Mouse (Mus musculus) heart, embryonic 16.5 days (tissue): Measurements from ENCODE around the gene Gtf3c1. TPM values are rescaled to one million over a fixed set of nuclear protein-coding genes. Genes with fewer than 3 reads are reported as not detected.
A peak's percentile ranks its signal among the peaks of the same experiment; 100 is the strongest.

Source experiments
- ATAC-seq: fragments of 200-750 bp; cut with Nextera tagmentation; replicated peaks from 2 replicates; pipeline ENCODE4 v1.8.0; 2017; ENCODE audit warnings: moderate number of reproducible peaks; ENCODE audit not compliant: insufficient read depth, low FRiP score; ENCODE audit errors: extremely low read depth
- H3K27ac ChIP-seq: fragments of 300-500 bp; sonication (generic); 2 replicates; pipeline ENCODE4 v1.5.1; 2014; ENCODE audit warnings: mild to moderate bottlenecking, low read length, control low read depth, moderate library complexity
- H3K27me3 ChIP-seq: fragments of 300-500 bp; sonication (generic); 2 replicates; pipeline ENCODE4 v1.6.1; 2014; ENCODE audit warnings: low read length, mixed read lengths; ENCODE audit not compliant: control insufficient read depth, insufficient read depth
- H3K36me3 ChIP-seq: fragments of 300-500 bp; sonication (generic); 2 replicates; pipeline ENCODE4 v1.6.1; 2014; ENCODE audit not compliant: control insufficient read depth, insufficient read depth
- H3K4me1 ChIP-seq: fragments of 300-500 bp; sonication (generic); 2 replicates; pipeline ENCODE4 v1.6.1; 2014; ENCODE audit warnings: low read length, mixed read lengths; ENCODE audit not compliant: control insufficient read depth, insufficient read depth
- H3K4me2 ChIP-seq: fragments of 300-500 bp; sonication (generic); 2 replicates; pipeline ENCODE4 v1.6.1; 2014; ENCODE audit warnings: low read depth, mild to moderate bottlenecking, control low read depth, low read length
- H3K4me3 ChIP-seq: fragments of 300-500 bp; sonication (generic); 2 replicates; pipeline ENCODE4 v1.5.1; 2014; ENCODE audit warnings: mild to moderate bottlenecking, control low read depth, low read length
- H3K9ac ChIP-seq: fragments of 300-500 bp; sonication (generic); 2 replicates; pipeline ENCODE4 v1.6.1; 2014; ENCODE audit warnings: low read length, control low read depth
- H3K9me3 ChIP-seq: fragments of 300-500 bp; sonication (generic); replicated peaks from 2 replicates; pipeline ENCODE4 v1.6.1; 2016; ENCODE audit warnings: low read length; ENCODE audit not compliant: control insufficient read depth
- WGBS: fragments of 180-500 bp; shearing (Covaris S2); extraction: QIAGEN DNeasy Blood & Tissue Kit; methylation state at CpG from one replicate; pipeline ENCODE4 v1.1.7; 2014; 5-methylcytosine and 5-hydroxymethylcytosine counted together
- polyA plus RNA-seq: library from polyadenylated mRNA; unstranded; fragments of >200 nt; fragmentation: Nextera tagmentation; extraction: Ambion mirVana; gene quantifications from 2 replicates; pipeline ENCODE4 v1.2.1, GENCODE M21; 2015

Gene Gtf3c1
- polyA plus RNA-seq, 1 experiment from 2014 or later: 25.8 TPM

DNA sequence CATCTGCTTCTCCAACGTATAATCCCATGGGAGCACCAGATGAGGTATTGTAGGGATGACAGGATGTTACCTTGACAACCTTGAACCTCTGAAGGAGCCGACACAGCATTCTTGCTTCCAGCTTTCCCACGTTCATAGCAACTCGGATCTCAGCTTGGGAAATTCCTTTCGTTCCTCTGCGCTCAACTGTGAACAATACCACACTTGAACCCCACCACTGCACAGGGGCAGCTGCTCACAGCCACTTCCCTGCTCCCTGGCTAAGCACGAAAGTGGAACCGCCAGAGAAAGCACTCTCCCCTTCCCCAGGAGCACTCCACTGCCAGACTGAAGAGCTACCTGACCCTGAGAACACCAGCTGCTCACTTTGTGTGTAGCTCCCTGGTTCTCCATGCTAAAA, 28.8 kb downstream of the Gtf3c1 start:
- Histone ChIP-seq H3K27me3 (no peaks in the 10 kb centered on the region), H3K9me3 (no peaks in the 10 kb centered on the region), H3K27ac (no peak overlapping the region), H3K36me3 (peaks cover 80% of the 10 kb centered on the region), H3K4me1 (no peaks in the 10 kb centered on the region), H3K4me3 (no peak overlapping the region), H3K9ac (no peak overlapping the region), H3K4me2 (no peak overlapping the region)
- WGBS: 83% methylated on average over 8 of the region's 8 CpGs
- ATAC-seq: no peak

GRCm38 (mm10) chr7:125674916-125675315, 32.7 kb downstream of the Gtf3c1 start:
- no peak overlapping the region for H3K4me2 ChIP-seq
- H3K9me3 ChIP-seq: no peaks in the 10 kb centered on the region
- H3K27ac ChIP-seq: no peak overlapping the region
- H3K36me3 ChIP-seq: peaks cover 96% of the 10 kb centered on the region
- no peak overlapping the region for H3K9ac ChIP-seq
- H3K27me3 ChIP-seq: no peaks in the 10 kb centered on the region
- 90% methylated on average over 2 of the region's 2 CpGs for WGBS
- H3K4me1 ChIP-seq: no peaks in the 10 kb centered on the region
- no peak overlapping the region for H3K4me3 ChIP-seq
- no peak for ATAC-seq

DNA sequence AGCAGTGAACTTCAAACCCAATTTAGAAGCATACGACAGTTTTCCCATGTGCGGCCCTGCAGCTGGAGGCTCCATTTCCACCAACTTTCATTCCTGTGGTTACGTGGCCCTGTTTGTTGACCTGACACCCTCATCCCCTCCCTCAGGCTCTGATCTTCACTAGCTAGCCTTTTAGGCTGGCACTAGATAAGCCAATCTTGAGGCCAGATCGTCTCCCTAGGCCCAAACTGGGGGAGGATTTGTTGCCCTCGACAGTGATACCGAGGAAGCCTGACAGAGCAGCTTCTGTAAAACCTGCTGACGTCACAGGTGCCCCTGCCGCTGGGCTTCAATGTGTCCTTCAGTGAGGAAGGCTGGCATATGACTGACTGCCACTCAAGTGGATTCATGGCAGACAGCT, 36.2 kb downstream of the Gtf3c1 start:
- H3K9me3 ChIP-seq: no peaks in the 10 kb centered on the region

DNA sequence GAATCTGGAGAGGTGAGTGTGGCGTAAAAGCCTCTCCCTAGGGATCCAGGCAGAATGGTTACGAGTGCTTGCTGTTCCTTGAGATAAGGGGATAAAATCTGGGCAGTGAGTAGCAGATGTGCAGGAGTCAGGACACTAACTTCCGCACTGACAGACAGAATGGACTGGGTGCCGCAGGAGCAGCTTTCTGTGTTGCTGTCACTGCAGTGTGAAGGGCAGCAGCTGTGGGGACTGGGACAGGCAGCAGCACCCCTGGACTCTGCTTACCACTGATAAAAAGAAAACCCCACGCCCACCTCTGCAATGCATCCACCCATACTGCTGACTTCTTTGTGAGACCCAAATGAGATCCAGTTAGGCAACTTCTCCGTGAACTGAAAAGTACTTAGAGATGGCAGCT, 36.7 kb downstream of the Gtf3c1 start:
- Histone ChIP-seq H3K36me3 (peaks cover 92% of the 10 kb centered on the region), H3K9me3 (no peaks in the 10 kb centered on the region), H3K4me2 (no peak overlapping the region), H3K27me3 (no peaks in the 10 kb centered on the region), H3K9ac (no peak overlapping the region), H3K4me3 (no peak overlapping the region), H3K4me1 (no peaks in the 10 kb centered on the region), H3K27ac (no peak overlapping the region)
- ATAC-seq: no peak
- WGBS: 79% methylated on average over 6 of the region's 6 CpGs

More for the DNA sequence above, 36.2 kb downstream of the Gtf3c1 start:
- ATAC-seq: no peak
- Histone ChIP-seq H3K9ac (no peak overlapping the region), H3K36me3 (peaks cover 92% of the 10 kb centered on the region), H3K4me3 (no peak overlapping the region), H3K27me3 (no peaks in the 10 kb centered on the region), H3K4me1 (no peaks in the 10 kb centered on the region), H3K27ac (no peak overlapping the region), H3K4me2 (no peak overlapping the region)
- WGBS: 83% methylated on average over 8 of the region's 8 CpGs

GRCm38 (mm10) chr7:125663654-125664053, 43.9 kb downstream of the Gtf3c1 start:
- peak; percentile 14; the same call in 1 of the 2 replicates for ATAC-seq
- Histone ChIP-seq H3K27ac (no peak overlapping the region), H3K9ac (no peak overlapping the region), H3K27me3 (no peaks in the 10 kb centered on the region), H3K4me3 (no peak overlapping the region), H3K4me1 (no peaks in the 10 kb centered on the region), H3K4me2 (no peak overlapping the region), H3K9me3 (no peaks in the 10 kb centered on the region), H3K36me3 (peaks cover 73% of the 10 kb centered on the region)
- WGBS: 59% methylated on average over 3 of the region's 3 CpGs

DNA sequence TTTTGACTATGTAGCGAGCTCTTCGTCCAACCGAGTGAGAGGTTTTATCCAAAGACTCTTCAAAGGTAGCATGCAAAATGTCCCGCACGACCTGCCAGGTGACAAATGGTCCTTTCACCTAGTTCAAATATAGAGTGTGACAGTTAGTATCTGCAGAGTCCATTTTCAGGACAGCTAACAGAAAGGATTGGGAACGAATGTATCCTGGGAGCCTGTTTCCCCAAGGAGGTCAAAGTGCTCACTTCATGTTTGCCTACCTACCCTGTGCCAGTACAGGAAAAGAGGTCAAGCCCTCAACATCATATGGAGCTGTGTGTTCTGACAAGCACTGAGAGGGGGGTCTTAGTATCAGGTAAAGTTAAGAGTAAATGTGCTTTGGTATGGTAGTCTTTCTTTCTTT, 50.1 kb downstream of the Gtf3c1 start:
- peaks cover 89% of the 10 kb centered on the region for H3K36me3 ChIP-seq
- H3K9me3 ChIP-seq: no peaks in the 10 kb centered on the region

DNA sequence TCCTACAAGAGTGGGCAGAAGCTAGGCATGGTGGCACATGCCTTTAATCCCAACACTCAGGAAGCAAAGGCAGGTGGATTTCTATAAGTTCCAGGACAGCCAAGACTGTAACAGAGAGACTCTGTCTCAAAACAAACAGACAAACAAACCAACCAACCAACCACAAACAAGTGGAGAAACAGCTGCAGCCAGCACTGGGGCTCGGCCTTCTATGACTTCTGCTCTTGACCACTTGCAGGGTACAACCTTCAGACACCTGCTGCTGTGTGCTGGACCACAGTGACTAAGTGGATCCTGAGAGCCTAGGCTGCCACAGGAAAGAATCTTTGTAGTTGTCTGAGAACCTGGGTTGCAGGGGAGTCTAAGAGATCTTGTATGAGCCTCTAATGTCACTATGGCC, 58.6 kb downstream of the Gtf3c1 start:
- H3K27me3 ChIP-seq: no peaks in the 10 kb centered on the region
- 100% methylated on average over 1 of the region's 1 CpGs for WGBS
- no peak overlapping the region for H3K9ac ChIP-seq

More for the DNA sequence above, 50.1 kb downstream of the Gtf3c1 start:
- Histone ChIP-seq H3K9ac (no peak overlapping the region), H3K4me1 (peaks cover 3% of the 10 kb centered on the region; the same call in 1 of the 2 replicates), H3K4me3 (no peak overlapping the region), H3K27ac (no peak overlapping the region), H3K4me2 (no peak overlapping the region), H3K27me3 (no peaks in the 10 kb centered on the region)
- no peak for ATAC-seq
- 91% methylated on average over 6 of the region's 6 CpGs for WGBS

DNA sequence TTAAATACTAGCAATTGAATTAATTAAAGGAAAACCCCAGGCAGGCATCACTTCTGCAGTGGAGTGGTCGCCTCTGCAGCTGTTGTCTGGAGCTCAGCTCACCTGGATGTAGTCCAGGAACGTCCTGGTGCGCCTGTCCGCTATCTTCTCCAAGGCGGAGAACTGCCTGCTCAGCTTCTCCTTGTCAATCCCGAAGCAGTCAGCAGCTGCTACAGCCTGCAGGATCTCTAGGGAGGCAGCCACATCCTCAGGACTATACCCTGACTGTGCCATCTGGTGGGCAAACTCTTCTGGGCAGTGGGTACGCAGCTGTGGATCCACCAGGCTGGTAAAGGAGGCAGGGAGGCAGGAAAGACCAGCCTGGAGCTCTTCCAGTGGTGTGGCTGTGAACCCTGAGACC, 62.2 kb downstream of the Gtf3c1 start:
- H3K4me2 ChIP-seq: no peak overlapping the region
- no peaks in the 10 kb centered on the region for H3K9me3 ChIP-seq
- H3K27me3 ChIP-seq: no peaks in the 10 kb centered on the region
- no peak overlapping the region for H3K4me3 ChIP-seq
- 0 out of 2 replicates have a peak, but pooled peaks cover 2% of the 10 kb centered on the region for H3K4me1 ChIP-seq
- no peak overlapping the region for H3K9ac ChIP-seq
- H3K27ac ChIP-seq: no peak overlapping the region
- WGBS: 74% methylated on average over 7 of the region's 7 CpGs
- peaks cover 90% of the 10 kb centered on the region for H3K36me3 ChIP-seq
- ATAC-seq: no peak

More for the DNA sequence above, 58.6 kb downstream of the Gtf3c1 start:
- Histone ChIP-seq H3K4me3 (no peak overlapping the region), H3K9me3 (no peaks in the 10 kb centered on the region), H3K4me1 (no peaks in the 10 kb centered on the region), H3K36me3 (peaks cover 84% of the 10 kb centered on the region), H3K27ac (no peak overlapping the region), H3K4me2 (no peak overlapping the region)
- no peak for ATAC-seq

- H3K9ac ChIP-seq: no peak overlapping the region
- H3K36me3 ChIP-seq: peaks cover 79% of the 10 kb centered on the region
- no peak overlapping the region for H3K27ac ChIP-seq
- no peak overlapping the region for H3K4me3 ChIP-seq
- no peaks in the 10 kb centered on the region for H3K9me3 ChIP-seq
- 67% methylated on average over 6 of the region's 6 CpGs for WGBS
- no peak overlapping the region for H3K4me2 ChIP-seq
- no peak for ATAC-seq
- H3K4me1 ChIP-seq: 0 out of 2 replicates have a peak, but pooled peaks cover 2% of the 10 kb centered on the region
- no peaks in the 10 kb centered on the region for H3K27me3 ChIP-seq
Measured at GRCm38 (mm10) chr7:125643880-125644279, 63.7 kb downstream of the Gtf3c1 start.
